Mouse (Mus musculus): ENCODE measurements around the gene Olfr1272.
"Not testable (repeated sequence)": the region's sequence is repeated elsewhere in the genome, so short reads cannot be mapped to it uniquely, and the experiment has no call there.

The Olfr1272 gene

GRCm38 (mm10) chr2:90292741-90293140, at the start of gene Olfr1272:
Gene Olfr1272, minus strand, starts transcription at chr2:90292841.
- no peak for DNase-seq

GRCm38 (mm10) chr2:90321900-90322299, 29.3 kb upstream of the Olfr1272 start, which contains the start of gene Gm13769:
Gene Gm13769, plus strand, starts transcription at chr2:90322200.
- not testable (repeated sequence) for DNase-seq

GRCm38 (mm10) chr2:90270932-90271331, 21.7 kb downstream of the Olfr1272 start, which contains the start of gene Olfr1271:
Gene Olfr1271, minus strand, starts transcription at chr2:90271032.
- DNase-seq = no peak

GRCm38 (mm10) chr2:90257492-90257891, 35.1 kb downstream of the Olfr1272 start, which contains the start of gene Olfr142:
Gene Olfr142, minus strand, starts transcription at chr2:90257592.
- DNase-seq = no peak

All from kidney, postnatal 36 days (tissue).